Mouse (Mus musculus): ENCODE measurements around the gene Fgf18. TPM values are rescaled to one million over a fixed set of nuclear protein-coding genes. Genes with fewer than 3 reads are reported as not detected.

Fgf18 gene
- polyA plus RNA-seq, 1 experiment from 2014 or later = 10.1 TPM

DNA sequence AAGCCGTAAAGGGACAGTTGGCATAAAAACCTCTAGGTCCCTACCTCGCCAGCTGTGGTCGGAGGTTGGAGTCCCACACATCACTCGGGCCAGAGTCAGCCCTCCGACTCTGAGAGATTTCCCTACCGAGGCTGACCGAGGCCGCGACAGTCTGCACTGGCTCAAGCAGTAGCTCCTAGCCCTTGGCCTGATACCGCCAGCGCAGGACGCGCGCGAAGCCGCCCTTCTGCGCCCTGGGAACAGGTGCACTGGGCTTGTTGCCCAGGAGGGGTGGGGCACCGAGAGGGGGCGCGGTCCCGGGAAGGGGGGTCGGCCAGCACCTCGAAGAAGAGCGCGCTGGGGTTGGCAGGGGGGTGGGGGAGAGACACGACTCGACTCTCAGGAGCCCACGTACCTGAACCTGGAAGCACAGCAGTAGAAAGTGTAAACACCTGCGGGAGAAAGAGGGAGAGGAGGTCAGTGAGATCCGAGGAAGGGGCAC, 509 bp downstream of the Fgf18 start:
- peak overlapping the region; percentile 67 for H3K4me2 ChIP-seq (replicated peaks)
- H3K4me1 ChIP-seq (replicated peaks; ENCODE audit: control insufficient read depth, insufficient read depth, low read length) = peaks cover 26% of the 10 kb centered on the region
- peak overlapping the region; percentile 73 for H3K9ac ChIP-seq
- peaks cover 24% of the 10 kb centered on the region for H3K36me3 ChIP-seq (replicated peaks; ENCODE audit: control insufficient read depth, insufficient read depth)
- ATAC-seq (ENCODE audit: low FRiP score) (peak; percentile 15; the same call in 1 of the 2 replicates), DNase-seq (ENCODE audit: low spot score) (peak; percentile 30)
- WGBS = 1% methylated on average over 30 of the region's 30 CpGs
- no peaks in the 10 kb centered on the region for H3K9me3 ChIP-seq (ENCODE audit: control insufficient read depth, low read length)
- H3K4me3 ChIP-seq (replicated peaks; ENCODE audit: low read length) = peak overlapping the region; percentile 67
- H3K27ac ChIP-seq = peak overlapping the region; percentile 80; the same call in 1 of the 2 replicates
- 0 out of 2 replicates have a peak, but pooled peaks cover 13% of the 10 kb centered on the region for H3K27me3 ChIP-seq (ENCODE audit: control insufficient read depth, insufficient read depth, low read length)

DNA sequence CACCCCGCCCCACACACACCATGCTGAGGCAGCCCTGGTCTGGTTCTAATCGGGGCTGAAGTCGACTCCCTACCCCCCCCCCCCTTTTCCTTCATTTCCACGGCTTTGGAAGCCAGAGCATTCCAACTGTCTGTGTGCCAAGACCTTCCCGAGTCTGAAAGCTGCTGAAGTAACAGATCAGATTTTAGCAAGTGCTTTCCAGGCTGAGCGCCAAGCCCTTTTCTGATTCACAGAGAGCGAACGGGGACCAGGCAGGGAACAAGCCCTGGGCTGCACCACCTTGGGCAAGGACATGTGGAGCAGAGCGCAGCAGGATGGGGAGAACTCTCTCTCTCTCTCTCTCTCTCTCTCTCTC, 1.1 kb downstream of the Fgf18 start:
- DNase-seq (ENCODE audit: low spot score) (peak; percentile 78), ATAC-seq (ENCODE audit: low FRiP score) (peak; percentile 31; the same call in 1 of the 2 replicates)
- no peak overlapping the region for H3K9ac ChIP-seq
- no peak overlapping the region; the same call in 1 of the 2 replicates for H3K27ac ChIP-seq
- H3K36me3 ChIP-seq (replicated peaks; ENCODE audit: control insufficient read depth, insufficient read depth) = peaks cover 19% of the 10 kb centered on the region
- 6% methylated on average over 7 of the region's 9 CpGs for WGBS
- H3K4me2 ChIP-seq (replicated peaks) = peak overlapping the region; percentile 67
- peak overlapping the region; percentile 67 for H3K4me3 ChIP-seq (replicated peaks; ENCODE audit: low read length)
- H3K9me3 ChIP-seq (ENCODE audit: control insufficient read depth, low read length) = no peaks in the 10 kb centered on the region
- peaks cover 26% of the 10 kb centered on the region for H3K4me1 ChIP-seq (replicated peaks; ENCODE audit: control insufficient read depth, insufficient read depth, low read length)
- 0 out of 2 replicates have a peak, but pooled peaks cover 13% of the 10 kb centered on the region for H3K27me3 ChIP-seq (ENCODE audit: control insufficient read depth, insufficient read depth, low read length)

DNA sequence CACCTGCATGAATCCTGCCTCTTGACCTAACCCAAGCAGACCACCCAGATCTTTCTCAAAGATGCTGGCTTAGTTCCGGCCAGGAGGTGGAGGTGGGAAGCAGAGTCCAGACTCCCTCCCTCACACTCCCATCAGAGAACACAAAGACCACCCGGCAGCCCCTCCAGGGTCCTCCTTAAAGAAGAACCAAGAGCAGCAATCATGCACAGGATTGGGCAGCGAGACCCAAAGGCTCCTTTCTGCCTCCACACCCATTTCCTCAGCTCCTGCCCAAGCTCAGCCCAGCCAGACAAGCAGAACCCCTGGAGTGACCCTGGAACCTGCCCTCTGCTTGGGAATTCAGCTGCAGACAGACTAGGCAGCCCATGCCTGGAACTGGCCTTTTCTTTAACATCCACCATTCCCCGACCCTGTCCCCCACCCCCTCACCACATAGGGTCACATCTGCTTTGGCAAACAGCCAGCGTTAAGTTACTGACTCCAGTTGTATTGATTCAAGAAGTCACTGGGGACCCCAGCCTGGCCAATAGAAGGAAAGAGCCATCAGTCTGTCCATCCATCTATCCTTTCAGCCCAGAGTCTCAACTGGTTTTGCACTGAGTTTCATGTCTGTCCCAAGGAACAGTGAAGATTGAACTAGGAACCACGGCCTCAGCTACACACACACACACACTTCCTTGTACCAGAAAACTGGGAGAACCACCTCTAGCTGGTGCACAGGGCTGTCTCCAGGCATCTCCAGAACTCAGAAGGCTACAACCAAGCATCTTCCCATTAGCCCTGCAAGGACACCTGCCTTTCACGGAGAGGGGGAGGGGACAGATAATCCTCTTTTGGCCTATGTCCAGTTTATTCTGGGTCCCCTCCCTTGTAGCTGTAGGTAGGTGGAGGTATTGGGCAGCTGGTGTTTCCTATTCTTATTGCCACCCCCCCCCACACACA, 1.7 kb downstream of the Fgf18 start:
- no peaks in the 10 kb centered on the region for H3K9me3 ChIP-seq (ENCODE audit: control insufficient read depth, low read length)
- DNase-seq (ENCODE audit: low spot score) (no peak), ATAC-seq (ENCODE audit: low FRiP score) (peak; percentile 0; the same call in 1 of the 2 replicates)
- WGBS = 18% methylated on average over 7 of the region's 7 CpGs
- H3K27ac ChIP-seq = no peak overlapping the region
- H3K4me3 ChIP-seq (replicated peaks; ENCODE audit: low read length) = peak overlapping the region; percentile 67
- H3K4me2 ChIP-seq (replicated peaks) = peak overlapping the region; percentile 67
- H3K9ac ChIP-seq = peak overlapping the region; percentile 19; the same call in 1 of the 2 replicates
- 0 out of 2 replicates have a peak, but pooled peaks cover 13% of the 10 kb centered on the region for H3K27me3 ChIP-seq (ENCODE audit: control insufficient read depth, insufficient read depth, low read length)
- peaks cover 12% of the 10 kb centered on the region for H3K36me3 ChIP-seq (replicated peaks; ENCODE audit: control insufficient read depth, insufficient read depth)
- peaks cover 26% of the 10 kb centered on the region for H3K4me1 ChIP-seq (replicated peaks; ENCODE audit: control insufficient read depth, insufficient read depth, low read length)

GRCm38 (mm10) chr11:33143906-33144305, 3.3 kb downstream of the Fgf18 start:
- Histone ChIP-seq H3K4me2 (replicated peaks) (peak overlapping the region; percentile 67; the same call in 1 of the 2 replicates), H3K4me3 (replicated peaks; ENCODE audit: low read length) (no peak overlapping the region), H3K9ac (no peak overlapping the region), H3K4me1 (replicated peaks; ENCODE audit: control insufficient read depth, insufficient read depth, low read length) (peaks cover 26% of the 10 kb centered on the region), H3K9me3 (ENCODE audit: control insufficient read depth, low read length) (no peaks in the 10 kb centered on the region), H3K36me3 (replicated peaks; ENCODE audit: control insufficient read depth, insufficient read depth) (no peaks in the 10 kb centered on the region), H3K27ac (no peak overlapping the region), H3K27me3 (ENCODE audit: control insufficient read depth, insufficient read depth, low read length) (0 out of 2 replicates have a peak, but pooled peaks cover 13% of the 10 kb centered on the region)
- 5% methylated on average over 9 of the region's 9 CpGs for WGBS
- ATAC-seq (ENCODE audit: low FRiP score) (no peak), DNase-seq (ENCODE audit: low spot score) (no peak)

DNA sequence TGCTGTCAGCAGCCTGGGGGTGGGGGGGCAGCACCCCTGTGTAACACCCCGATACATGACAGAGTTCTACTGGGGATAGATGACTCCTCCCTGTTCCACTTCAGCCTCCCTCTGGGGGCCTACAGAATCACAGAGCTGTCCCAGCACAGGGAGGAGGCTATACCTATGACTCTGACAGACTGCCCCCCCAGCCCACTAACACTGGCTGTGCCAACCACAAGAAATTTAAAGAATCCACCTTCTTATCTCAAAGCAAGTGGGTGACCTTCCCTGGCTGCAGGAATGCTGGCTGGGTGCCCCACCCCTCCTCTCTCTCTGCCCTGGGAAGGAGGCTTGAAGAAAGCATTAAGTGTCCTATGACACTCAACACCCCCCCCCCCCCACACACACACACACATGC, 4.4 kb downstream of the Fgf18 start:
- Histone ChIP-seq H3K4me3 (replicated peaks; ENCODE audit: low read length) (no peak overlapping the region), H3K27me3 (ENCODE audit: control insufficient read depth, insufficient read depth, low read length) (0 out of 2 replicates have a peak, but pooled peaks cover 13% of the 10 kb centered on the region), H3K4me2 (replicated peaks) (no peak overlapping the region), H3K9me3 (ENCODE audit: control insufficient read depth, low read length) (no peaks in the 10 kb centered on the region), H3K4me1 (replicated peaks; ENCODE audit: control insufficient read depth, insufficient read depth, low read length) (peaks cover 26% of the 10 kb centered on the region), H3K36me3 (replicated peaks; ENCODE audit: control insufficient read depth, insufficient read depth) (no peaks in the 10 kb centered on the region), H3K9ac (no peak overlapping the region), H3K27ac (no peak overlapping the region)
- DNase-seq (ENCODE audit: low spot score) (no peak), ATAC-seq (ENCODE audit: low FRiP score) (no peak)
- 62% methylated on average over 1 of the region's 1 CpGs for WGBS

DNA sequence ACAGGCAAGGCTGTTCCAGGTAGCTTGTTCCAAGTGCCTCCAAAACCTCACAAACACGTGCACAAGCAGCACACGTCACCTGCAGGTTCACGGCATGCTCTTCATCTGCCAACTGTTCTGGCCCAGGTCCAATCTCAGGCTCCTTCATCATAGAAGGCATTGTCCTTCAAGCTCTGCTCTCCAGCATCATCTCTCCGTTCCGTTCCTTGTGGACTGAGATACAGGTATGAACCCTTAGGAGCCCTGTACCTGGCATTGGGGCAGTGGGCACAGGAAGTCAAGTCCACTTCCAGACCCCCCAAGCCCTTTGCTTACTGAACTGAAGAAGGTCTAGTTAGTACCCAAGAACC, 7.1 kb downstream of the Fgf18 start:
- ATAC-seq (ENCODE audit: low FRiP score) (no peak), DNase-seq (ENCODE audit: low spot score) (no peak)
- peaks cover 15% of the 10 kb centered on the region for H3K4me1 ChIP-seq (replicated peaks; ENCODE audit: control insufficient read depth, insufficient read depth, low read length)
- no peaks in the 10 kb centered on the region for H3K36me3 ChIP-seq (replicated peaks; ENCODE audit: control insufficient read depth, insufficient read depth)
- no peaks in the 10 kb centered on the region for H3K9me3 ChIP-seq (ENCODE audit: control insufficient read depth, low read length)
- H3K4me2 ChIP-seq (replicated peaks) = no peak overlapping the region
- 0 out of 2 replicates have a peak, but pooled peaks cover 13% of the 10 kb centered on the region for H3K27me3 ChIP-seq (ENCODE audit: control insufficient read depth, insufficient read depth, low read length)
- WGBS = 87% methylated on average over 5 of the region's 5 CpGs
- no peak overlapping the region for H3K9ac ChIP-seq
- H3K4me3 ChIP-seq (replicated peaks; ENCODE audit: low read length) = no peak overlapping the region
- H3K27ac ChIP-seq = no peak overlapping the region

GRCm38 (mm10) chr11:33139458-33140110, 7.6 kb downstream of the Fgf18 start:
- Histone ChIP-seq H3K27ac (no peak overlapping the region), H3K4me1 (replicated peaks; ENCODE audit: control insufficient read depth, insufficient read depth, low read length) (peaks cover 13% of the 10 kb centered on the region), H3K36me3 (replicated peaks; ENCODE audit: control insufficient read depth, insufficient read depth) (no peaks in the 10 kb centered on the region), H3K9me3 (ENCODE audit: control insufficient read depth, low read length) (no peaks in the 10 kb centered on the region), H3K4me3 (replicated peaks; ENCODE audit: low read length) (no peak overlapping the region), H3K9ac (no peak overlapping the region), H3K27me3 (ENCODE audit: control insufficient read depth, insufficient read depth, low read length) (0 out of 2 replicates have a peak, but pooled peaks cover 11% of the 10 kb centered on the region), H3K4me2 (replicated peaks) (no peak overlapping the region)
- 76% methylated on average over 9 of the region's 9 CpGs for WGBS
- DNase-seq (ENCODE audit: low spot score) = no peak
- ATAC-seq (ENCODE audit: low FRiP score) = no peak

DNA sequence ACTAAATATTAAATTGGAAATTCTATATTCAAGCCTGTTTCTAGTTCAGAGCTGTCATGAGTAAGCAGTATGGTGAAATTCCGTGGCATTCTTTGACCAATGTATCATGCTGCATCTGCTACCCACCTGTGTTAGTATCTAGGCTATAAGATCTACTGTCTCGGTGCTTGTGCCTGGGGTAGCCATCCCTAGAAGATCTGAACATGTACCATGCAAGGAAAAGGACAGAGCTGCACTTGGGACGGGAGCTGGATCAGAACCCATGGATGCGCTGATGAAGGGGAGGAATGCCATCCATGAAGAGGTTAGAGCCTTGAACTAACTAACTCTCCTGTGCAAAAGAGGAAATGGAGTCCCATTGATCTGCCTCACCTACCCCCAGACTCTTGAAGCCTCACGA, 8.5 kb downstream of the Fgf18 start:
- peaks cover 6% of the 10 kb centered on the region for H3K4me1 ChIP-seq (replicated peaks; ENCODE audit: control insufficient read depth, insufficient read depth, low read length)
- 91% methylated on average over 5 of the region's 5 CpGs for WGBS
- DNase-seq (ENCODE audit: low spot score) (no peak), ATAC-seq (ENCODE audit: low FRiP score) (no peak)
- no peak overlapping the region for H3K27ac ChIP-seq
- H3K4me3 ChIP-seq (replicated peaks; ENCODE audit: low read length) = no peak overlapping the region
- H3K4me2 ChIP-seq (replicated peaks) = no peak overlapping the region
- no peaks in the 10 kb centered on the region for H3K36me3 ChIP-seq (replicated peaks; ENCODE audit: control insufficient read depth, insufficient read depth)
- 0 out of 2 replicates have a peak, but pooled peaks cover 4% of the 10 kb centered on the region for H3K27me3 ChIP-seq (ENCODE audit: control insufficient read depth, insufficient read depth, low read length)
- no peaks in the 10 kb centered on the region for H3K9me3 ChIP-seq (ENCODE audit: control insufficient read depth, low read length)
- no peak overlapping the region for H3K9ac ChIP-seq

DNA sequence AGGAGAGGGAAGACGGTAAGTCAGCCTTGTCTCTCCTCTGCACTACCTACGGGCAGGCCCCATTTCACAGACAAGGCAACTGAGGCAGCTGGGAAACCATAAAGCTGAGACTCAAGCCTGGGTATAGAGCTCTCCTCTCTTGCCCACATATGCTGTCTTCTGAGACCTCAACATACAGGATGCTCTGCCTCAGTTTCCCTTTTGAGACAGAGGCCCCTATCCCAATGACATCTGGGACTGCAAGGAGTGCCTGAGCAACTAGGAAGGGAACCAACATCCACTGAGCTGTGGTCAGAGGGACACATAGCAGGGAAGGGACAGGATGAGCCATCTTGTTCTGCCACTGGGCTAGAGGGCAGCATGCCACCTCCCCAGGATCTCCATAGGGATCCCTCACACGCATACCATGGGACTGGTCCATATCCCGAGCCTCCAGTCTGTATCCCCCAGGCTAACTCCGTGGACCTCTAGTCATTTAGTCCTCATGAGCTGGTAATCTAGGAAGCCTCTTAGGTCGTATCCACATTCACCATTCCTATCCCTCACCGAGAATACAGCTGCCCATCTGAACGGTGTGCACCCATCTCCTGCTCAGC, 12.7 kb downstream of the Fgf18 start:
- 90% methylated on average over 8 of the region's 8 CpGs for WGBS
- H3K27me3 ChIP-seq (ENCODE audit: control insufficient read depth, insufficient read depth, low read length) = no peaks in the 10 kb centered on the region
- H3K4me1 ChIP-seq (replicated peaks; ENCODE audit: control insufficient read depth, insufficient read depth, low read length) = no peaks in the 10 kb centered on the region
- no peaks in the 10 kb centered on the region for H3K9me3 ChIP-seq (ENCODE audit: control insufficient read depth, low read length)
- DNase-seq (ENCODE audit: low spot score) = no peak
- H3K27ac ChIP-seq = no peak overlapping the region
- H3K4me3 ChIP-seq (replicated peaks; ENCODE audit: low read length) = no peak overlapping the region
- no peak overlapping the region for H3K9ac ChIP-seq
- no peaks in the 10 kb centered on the region for H3K36me3 ChIP-seq (replicated peaks; ENCODE audit: control insufficient read depth, insufficient read depth)
- H3K4me2 ChIP-seq (replicated peaks) = no peak overlapping the region
- ATAC-seq (ENCODE audit: low FRiP score) = no peak

Data from hindbrain, embryonic 14.5 days (tissue).